Mouse (Mus musculus) left cerebral cortex, postnatal 10 days (tissue): ENCODE measurements at regions not wholly inside any gene's neighbourhood (a gene's known extent, or its start where the extent isn't known, plus 50 kb on each side); places are given as distances from the start of the nearest gene placed in this dataset.
"Not testable (repeated sequence)": the region's sequence is repeated elsewhere in the genome, so short reads cannot be mapped to it uniquely, and the experiment has no call there.

Experiments
- DNase-seq, 2 experiments: peaks; one replicate each; pipeline ENCODE4 v3.0.0; 2021 to 2022; ENCODE audit warnings: low spot score in 2 of 2, mixed read lengths in 1 of 2; ENCODE audit errors: extremely low spot score in 1 of 2
- intact Hi-C: fragments of 180-260 bp; cut with DNase I; formaldehyde crosslinking; loops from one replicate; pipeline ENCODE4 v1.15.1; 2025

DNA sequence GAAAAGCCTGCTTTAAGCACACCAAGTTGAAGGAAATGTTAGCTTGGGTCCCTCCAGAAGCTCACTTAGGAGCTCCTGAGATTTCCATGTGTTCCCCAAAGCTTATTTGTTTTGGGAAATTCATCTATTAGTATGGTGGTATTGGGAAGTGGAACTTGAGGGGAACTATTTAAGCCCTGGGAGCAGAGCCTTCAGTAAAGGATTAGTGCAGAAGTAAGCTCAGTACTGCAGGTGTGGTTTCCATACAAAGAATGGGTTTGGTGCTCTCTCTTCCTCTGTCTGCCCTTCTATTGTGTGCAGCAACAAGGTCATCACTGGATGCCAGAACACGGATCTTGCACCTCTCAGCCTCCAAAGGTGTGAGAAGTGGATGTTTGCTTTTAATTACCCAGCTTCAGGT is 57.2 kb downstream of the Foxa2 start:
- DNase-seq = no peak
- intact Hi-C loops = no loop called here

DNA sequence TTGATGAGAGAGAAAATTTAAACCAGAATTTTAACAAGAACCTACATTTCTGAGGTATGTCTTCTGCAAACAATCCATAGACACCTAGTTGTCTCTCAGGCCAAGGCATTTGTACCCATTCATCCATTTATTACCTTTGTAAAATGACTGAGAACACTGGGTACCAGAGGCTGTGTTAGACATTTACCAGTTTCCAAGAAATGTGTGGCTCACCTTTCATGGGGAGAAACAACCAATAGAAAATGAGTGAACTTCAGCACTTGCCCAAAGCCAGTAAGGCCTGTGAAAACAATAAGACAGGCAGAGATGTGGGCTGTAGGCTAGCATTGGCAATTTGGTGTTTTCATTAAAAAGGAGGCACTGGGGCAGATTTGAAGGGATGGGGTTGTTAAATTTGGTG is 58.2 kb downstream of the Foxa2 start:
- no peak for DNase-seq
- intact Hi-C loops = no loop called here

- intact Hi-C loops = no loop called here
- no peak for DNase-seq
These were observed 61.6 kb downstream of the Foxa2 start for GRCm38 (mm10) chr2:147985261-147985575.

- no peak for DNase-seq
- intact Hi-C loops = no loop called here
These were observed 62.1 kb downstream of the Foxa2 start for GRCm38 (mm10) chr2:147984547-147985260.

DNA sequence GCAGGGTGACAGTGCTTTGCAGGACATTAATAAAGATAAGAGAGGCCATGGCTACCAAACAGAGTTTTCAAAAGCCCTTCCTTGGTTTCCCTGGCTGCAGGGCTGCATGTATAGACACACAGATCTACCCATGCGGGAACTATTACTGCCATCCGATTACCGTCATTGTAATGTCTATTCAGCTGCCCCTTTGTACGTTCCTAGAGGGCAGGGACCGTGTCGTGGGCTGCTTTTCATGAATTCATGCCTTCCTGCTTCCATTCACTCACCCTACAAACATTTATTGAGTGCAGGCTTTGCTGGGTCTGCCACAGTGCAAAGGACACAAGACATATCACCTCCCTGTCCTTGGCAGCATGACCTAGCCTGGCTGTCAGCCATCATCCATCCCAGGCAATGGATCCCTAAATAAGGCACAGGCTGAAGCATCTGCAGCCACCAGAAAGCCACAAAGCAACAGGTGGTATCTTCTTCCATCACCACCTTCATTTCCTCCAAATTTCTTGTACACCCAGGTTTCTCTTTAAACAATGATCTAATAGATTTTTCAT is 65.8 kb downstream of the Foxa2 start:
- DNase-seq = no peak
- intact Hi-C loops = no loop called here

GRCm38 (mm10) chr2:147980408-147980807 is 66.4 kb downstream of the Foxa2 start:
- intact Hi-C loops = no loop called here
- DNase-seq = no peak

DNA sequence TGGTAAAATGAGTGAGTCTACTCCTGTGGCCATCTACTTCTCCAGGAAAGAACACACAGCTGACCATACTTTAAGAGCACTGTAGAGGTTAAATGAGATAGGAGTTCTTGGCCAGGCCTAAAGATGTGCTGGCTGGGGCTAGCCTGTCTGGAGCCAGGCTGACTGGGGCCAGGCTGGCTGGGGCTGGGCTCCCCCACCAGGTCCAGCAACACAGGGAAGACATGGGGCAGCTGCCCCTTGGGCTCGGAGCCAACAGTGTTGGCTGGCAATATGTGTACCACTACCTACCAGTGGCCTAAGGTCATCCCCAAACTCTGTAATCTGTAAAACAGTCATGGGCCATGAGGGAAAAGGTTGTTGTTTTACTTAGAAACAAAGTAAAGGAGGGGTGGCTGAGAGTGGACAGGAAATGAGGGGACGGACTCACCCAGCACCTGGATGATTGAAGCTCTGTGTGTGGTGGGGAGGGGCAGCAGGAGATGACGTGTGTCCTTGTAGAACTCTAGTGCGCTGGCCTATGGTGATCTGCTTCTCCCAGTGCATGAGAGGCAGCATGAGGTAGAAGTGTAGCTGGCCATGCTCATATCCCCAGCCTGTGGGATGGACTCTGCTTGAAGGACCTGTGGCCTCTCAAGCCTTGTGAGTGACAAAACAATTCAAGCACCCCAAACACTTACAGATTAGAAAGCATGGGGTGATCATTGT is 67.0 kb downstream of the Foxa2 start:
- intact Hi-C loops = no loop called here
- DNase-seq = no peak

GRCm38 (mm10) chr2:147979001-147979400 is 67.8 kb downstream of the Foxa2 start:
- no peak for DNase-seq
- intact Hi-C loops = no loop called here

- DNase-seq = no peak
- intact Hi-C loops = no loop called here
These were observed 72.0 kb downstream of the Foxa2 start for GRCm38 (mm10) chr2:147974776-147975175.

DNA sequence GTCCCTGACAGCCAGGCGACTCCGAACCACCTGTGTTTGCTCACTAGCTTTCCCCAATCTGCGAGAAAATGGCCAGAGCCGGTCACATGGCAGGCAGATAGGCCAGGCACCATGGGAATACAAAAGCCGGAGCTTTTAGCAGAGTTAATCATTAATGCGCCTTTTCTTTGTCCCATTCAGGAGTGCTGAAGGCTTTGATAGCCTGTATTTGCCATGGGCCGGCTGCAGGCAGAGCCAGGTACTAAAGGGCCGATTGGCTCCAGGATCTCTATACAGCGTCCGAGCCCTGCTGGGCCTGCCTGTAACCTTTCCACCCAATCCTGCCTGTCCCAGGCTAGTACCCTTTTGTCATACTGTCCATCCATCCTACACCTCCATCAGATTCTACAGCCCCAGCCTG is 78.1 kb downstream of the Foxa2 start:
- intact Hi-C loops = no loop called here

DNA sequence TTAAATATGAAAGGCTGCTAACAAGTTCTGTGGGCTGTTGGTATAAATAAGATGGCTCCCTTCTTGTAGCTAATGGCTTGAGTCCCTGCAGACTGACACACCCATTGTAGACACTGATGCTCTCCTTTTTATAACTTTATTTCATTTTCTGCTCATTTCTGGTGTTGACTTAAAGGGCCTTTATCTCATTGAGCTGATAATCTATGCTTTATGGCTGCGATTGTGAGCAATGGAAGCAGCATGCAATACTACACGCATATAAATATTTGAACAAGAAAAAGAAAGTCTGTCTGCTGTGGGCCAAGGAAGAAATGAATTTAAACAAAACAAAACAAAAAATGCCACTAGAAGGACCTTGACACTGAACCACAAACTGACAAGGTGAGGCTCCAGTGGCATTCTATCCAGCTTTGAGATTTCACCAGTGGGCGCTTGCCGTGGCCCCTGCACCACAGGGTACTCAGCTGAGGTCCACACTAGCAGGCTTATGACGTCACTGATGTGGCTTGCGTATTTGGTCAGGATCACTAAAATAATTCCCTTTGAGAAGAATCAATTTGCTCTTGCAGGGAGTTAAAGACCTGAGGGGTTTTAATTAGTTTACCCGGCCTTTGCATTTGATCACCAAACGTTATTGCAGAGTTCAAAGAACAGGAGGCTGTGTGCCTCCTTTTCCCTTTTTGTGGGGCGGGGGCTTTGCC is 78.8 kb downstream of the Foxa2 start:
- intact Hi-C loops = no loop called here

More for the DNA sequence above, 78.1 kb downstream of the Foxa2 start:
- no peak for DNase-seq

DNA sequence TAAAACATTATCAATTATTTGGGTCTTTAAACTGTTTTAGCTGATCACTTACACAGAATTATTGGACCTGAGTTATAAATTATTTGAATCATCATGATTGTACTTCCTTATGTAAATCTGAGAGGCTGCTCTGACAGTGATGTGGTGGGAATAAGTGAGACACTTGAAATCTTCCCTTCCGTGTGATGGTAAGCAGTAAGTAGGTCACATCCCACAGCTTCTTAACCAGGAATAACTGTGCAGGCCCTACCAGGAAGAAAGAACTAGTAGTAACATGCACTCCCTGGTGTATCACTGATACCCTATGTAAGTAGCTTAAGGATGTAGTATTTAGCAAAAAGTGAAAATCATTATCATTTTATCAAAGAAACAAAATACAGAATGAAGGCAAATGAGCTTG is 83.5 kb downstream of the Foxa2 start:
- DNase-seq, intact Hi-C loops: not testable (repeated sequence)

More for the DNA sequence above, 78.8 kb downstream of the Foxa2 start:
- no peak for DNase-seq

DNA sequence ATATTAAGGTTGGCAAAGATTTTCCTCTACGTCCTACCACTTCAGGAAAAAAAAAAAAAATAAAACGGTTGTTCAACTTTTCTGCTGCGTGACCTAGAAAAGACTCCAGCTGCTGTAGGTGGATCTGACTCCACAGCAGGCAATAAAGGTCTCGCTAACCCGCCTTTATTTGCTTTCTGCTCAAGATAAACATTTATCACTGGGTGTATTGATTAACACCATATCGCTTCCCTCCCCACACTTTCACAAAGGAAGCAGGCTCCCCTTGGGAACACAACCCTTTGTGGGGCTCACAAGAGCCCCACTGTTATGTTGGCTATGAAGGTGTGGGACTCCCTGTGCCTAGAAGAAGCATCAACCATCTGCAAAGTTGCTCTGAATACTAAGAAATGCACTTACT is 85.1 kb downstream of the Foxa2 start:
- no peak for DNase-seq
- intact Hi-C loops = no loop called here

DNA sequence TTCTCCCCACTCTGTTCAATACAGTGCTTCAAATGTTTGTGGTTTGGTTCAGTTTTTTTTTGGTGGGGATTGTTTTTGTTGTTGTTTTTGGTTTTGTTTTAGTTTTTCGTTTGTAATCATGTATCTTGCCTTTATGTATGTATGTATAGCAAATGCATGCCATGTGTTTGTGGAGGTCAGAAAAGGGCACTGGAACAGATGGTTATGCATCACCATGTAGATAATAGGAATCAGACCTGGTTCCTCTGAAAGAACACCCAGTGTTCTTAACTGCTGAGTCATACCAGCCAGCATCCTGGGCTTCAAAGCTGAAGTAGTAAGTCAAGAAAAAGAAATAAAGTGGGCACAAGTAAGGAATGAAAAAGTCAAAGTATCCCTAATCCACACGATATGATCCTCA is 92.6 kb downstream of the Foxa2 start:
- DNase-seq = no peak
- intact Hi-C loops = no loop called here

DNA sequence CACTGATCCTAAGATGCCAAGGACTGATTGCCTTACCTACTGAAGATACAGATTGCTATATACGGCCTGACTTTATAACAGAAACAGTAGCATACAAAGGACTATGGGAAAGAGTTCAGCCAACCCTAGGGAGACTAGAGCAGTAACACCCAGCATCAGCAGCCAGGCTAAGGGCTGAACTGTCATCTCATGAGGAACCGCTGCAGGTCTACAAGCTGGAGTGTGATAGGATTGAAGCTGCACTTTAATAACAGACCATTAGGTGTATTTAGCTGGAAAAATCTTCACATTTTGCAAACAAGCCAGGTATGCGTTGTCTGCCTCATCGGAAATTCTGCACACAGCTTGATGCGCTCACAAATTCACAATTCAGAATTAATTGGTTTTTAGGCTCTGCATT is 95.5 kb downstream of the Foxa2 start:
- no peak for DNase-seq
- intact Hi-C loops = no loop called here

DNA sequence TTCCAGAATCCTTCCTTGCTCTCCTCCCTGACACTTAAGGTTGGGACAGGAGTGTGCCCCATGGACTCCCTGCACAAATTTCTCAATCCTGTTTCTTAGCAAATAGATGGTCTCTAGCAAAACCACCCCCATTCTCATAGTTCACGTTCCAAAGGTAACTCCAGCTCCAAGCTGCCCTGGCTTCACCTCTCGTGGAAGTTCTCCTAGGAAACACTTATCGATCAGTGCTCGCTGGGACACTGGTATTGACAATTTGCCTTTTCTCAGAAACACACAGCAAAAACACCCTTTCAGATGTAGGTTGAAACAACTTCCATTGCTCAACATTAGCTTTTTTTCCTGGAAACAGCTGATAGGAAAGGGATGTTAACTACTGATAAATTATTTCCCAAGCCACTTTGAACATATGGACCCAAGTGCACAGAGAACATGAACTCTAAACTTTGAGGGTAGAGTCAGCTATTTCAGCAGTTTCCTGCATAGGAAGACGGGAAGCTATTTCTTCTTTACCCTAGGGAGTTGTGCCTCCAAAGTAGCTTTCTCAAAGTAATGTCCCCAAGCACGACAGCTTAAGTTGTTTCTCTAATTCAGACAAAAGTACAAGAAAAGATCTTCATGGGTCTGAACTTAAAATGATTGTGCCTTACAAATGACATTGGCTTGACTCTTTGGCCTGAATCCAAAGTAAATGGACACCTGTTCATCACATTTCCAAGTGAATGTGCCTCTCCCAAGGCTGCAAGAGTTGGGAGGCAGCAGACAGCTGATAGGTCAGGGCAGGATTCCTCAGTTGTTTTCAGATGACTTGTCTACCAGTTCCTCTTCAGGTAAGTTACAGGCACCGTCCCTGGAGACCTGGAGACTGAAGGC is 102.4 kb downstream of the Foxa2 start:
- DNase-seq = no peak
- intact Hi-C loops = no loop called here

- DNase-seq = no peak
- intact Hi-C loops = no loop called here
These were observed 104.2 kb downstream of the Foxa2 start for GRCm38 (mm10) chr2:147942591-147942990.

GRCm38 (mm10) chr2:147941319-147941718 is 105.5 kb downstream of the Foxa2 start:
- intact Hi-C loops = no loop called here
- DNase-seq = no peak

DNA sequence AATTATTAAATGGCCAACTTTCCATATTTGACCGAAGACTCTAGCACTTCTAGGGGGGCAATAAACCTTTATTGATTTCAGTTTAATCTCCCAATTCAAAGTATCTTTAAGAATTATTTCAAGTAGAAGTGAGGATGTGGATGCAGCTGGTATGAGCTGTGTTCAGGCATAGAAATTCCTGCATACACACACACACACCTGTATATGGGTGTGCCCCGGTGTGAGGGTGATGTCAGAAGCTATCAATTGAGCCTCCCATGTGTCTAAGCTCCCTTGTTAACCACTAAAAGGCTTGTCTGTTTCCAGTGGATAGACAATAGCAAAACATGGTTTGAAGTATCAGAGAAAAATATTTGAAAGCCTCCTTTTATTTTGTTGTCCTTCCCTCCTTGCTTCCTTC is 114.3 kb downstream of the Foxa2 start:
- intact Hi-C loops = no loop called here
- DNase-seq = no peak
